Mouse (Mus musculus): ENCODE measurements around the gene Slc44a1. TPM values are rescaled to one million over a fixed set of nuclear protein-coding genes. Genes with fewer than 3 reads are reported as not detected.

Gene Slc44a1
- total RNA-seq, 2 experiments from 2014 or later = 15.8 to 17.7 TPM

DNA sequence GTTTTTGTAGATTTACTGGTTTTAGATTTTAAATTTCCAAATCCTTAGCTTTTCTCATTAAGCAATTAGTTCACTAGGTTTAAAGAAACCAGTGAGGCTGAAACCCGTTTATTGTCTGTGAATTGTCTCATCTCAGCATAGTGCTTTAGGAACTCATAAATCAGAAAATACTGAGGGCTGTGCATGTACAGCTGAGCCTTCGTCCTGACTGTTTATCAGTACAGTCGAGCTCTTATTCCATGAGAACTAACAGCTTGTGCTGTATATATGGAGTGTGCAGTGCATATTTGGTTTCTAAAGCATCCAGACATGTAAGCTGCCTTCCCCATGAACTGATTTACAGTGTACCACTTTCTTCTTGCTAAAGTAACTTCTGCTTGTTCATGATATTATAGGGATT, 217.8 kb downstream of the Slc44a1 start:
- intact Hi-C loops (cut with DNase I) = no loop called here
- TF ChIP-seq CTCF (IDR thresholded peaks at IDR 0.05) = no peak
- Histone ChIP-seq H3K27ac (no peak overlapping the region), H3K4me3 (no peak overlapping the region)
- no peak for DNase-seq

DNA sequence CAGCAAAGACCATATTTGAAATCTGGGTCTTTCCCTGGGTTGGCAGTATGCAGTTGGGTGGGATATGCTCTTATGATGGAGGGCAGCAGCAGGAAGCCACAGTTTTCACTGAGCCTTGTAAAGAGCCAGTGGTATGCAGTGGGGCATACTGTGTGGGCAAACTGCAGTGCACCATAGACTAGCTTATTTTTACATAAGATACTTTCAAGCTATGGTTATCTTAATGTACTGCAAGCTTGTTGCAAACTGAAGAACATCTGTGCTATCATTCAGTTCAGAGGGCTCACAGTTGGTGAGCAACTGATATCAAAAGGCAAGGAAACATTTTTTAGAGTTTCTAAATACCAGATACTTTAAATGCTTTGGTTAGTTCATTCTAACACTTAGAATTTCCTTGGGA, 220.5 kb downstream of the Slc44a1 start:
- intact Hi-C loops (cut with DNase I) = no loop called here
- no peak overlapping the region for H3K27ac ChIP-seq
- H3K4me3 ChIP-seq = no peak overlapping the region
- no peak for DNase-seq
- no peak for TF ChIP-seq CTCF (IDR thresholded peaks at IDR 0.05)

Other genes starting within 250 kb of the Slc44a1 start
- 10 to 100 TPM; 10.7 to 12.8 TPM for gene Fsd1l, start 191.1 kb downstream of the Slc44a1 start, total RNA-seq (2021)